Mouse (Mus musculus): ENCODE measurements around the gene Btn2a2. TPM values are rescaled to one million over a fixed set of nuclear protein-coding genes. Genes with fewer than 3 reads are reported as not detected.
A peak's percentile ranks its signal among the peaks of the same experiment; 100 is the strongest.

Gene Btn2a2
- polyA plus RNA-seq, 1 experiment from 2014 or later = 0.07 TPM

DNA sequence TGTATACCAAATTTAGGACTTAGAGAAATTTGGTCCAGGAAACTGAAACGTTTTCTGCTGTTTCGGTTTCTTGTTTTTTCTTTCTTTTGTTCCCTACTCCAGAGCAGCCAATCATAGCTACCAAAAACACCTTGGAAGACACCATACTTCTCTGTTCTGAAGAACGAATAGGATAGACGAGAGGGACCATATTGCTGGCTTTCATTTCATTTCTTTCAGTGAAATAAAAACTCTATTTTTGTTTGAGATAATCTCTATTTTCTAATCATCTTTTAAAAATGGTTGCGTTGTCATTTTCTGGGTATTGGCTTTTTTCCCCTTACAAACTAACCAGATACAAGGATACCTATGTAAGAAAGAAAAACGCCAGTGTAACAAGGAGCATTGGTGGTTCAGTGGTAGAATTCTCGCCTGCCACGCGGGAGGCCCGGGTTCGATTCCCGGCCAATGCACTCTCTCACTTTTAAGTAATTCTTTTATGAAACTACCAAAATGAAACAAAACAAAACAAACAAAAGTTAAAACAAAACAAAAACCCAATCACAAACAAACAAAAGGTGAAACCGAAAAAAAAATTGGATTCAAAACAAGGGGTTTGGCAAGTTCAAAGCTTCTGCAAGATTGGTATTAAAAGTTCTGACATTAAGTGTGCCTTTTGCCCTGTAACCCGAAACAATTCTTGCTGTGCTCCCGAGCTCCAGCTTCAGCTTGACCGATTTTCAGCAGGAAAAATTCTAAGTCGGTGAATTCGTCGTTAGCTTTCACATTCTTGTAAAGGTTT, 28.4 kb upstream of the Btn2a2 start:
- Histone ChIP-seq H3K4me1 (ENCODE audit: insufficient read depth, low read depth, low read length) (no peaks in the 10 kb centered on the region), H3K36me3 (ENCODE audit: insufficient read depth, low read length) (no peaks in the 10 kb centered on the region), H3K27me3 (replicated peaks; ENCODE audit: insufficient read depth, low read length) (no peaks in the 10 kb centered on the region), H3K4me3 (ENCODE audit: low read depth, low read length) (peak overlapping the region; percentile 52), H3K27ac (ENCODE audit: low read length) (peak overlapping the region; percentile 57; the same call in 1 of the 2 replicates), H3K4me2 (replicated peaks; ENCODE audit: low read depth, low read length) (peak overlapping the region; percentile 65), H3K9me3 (ENCODE audit: low read length) (no peaks in the 10 kb centered on the region), H3K9ac (replicated peaks; ENCODE audit: low read depth) (no peak overlapping the region)
- WGBS = under 1% methylated on average over 19 of the region's 19 CpGs
- no peak for TF ChIP-seq CTCF (IDR thresholded peaks at IDR 0.05)
- no peak; the same call in 1 of the 2 replicates for TF ChIP-seq EP300 (IDR thresholded peaks at IDR 0.05)
- peak; percentile 71 for DNase-seq (ENCODE audit: low spot score)
- peak; percentile 61 for ATAC-seq

DNA sequence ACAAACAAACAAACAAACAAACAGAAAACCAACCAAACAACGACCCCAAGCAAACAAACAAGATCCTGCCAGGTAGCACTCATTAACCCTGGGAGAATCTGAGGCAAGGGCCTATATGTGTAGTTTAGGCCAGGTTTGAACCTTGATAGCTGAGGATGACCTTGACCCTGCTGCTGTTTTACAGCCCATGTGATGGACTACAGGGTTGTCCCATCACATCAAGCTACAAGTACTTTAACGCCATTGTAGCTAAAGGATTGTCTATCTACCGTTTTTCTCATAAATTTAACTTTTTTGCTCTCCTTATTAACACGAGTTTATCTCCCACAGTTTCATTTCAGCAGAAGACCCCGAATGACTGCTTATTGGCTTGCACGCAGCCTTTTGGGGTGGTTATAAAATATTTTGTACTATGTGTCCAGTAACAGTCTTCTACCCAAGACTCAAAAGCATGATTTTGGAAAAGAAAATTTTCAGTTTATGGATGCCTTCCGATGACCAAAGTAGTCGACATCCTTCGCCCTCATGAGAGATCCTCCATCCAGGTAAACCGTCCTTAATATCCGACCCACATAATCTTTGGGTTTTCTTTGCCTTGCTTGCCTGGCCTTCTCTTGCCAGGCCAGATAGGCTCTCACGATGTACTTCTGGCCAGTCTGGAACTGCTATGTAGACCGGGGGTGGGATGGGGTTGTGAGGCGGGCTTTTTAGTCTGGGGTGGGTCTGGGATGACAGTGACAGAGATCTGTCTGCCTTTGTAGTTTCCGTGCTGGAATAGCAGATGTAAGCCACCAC, 27.4 kb upstream of the Btn2a2 start:
- no peak overlapping the region for H3K27ac ChIP-seq (ENCODE audit: low read length)
- no peak overlapping the region for H3K9ac ChIP-seq (replicated peaks; ENCODE audit: low read depth)
- H3K4me2 ChIP-seq (replicated peaks; ENCODE audit: low read depth, low read length) = peak overlapping the region; percentile 17; the same call in 1 of the 2 replicates
- no peak for ATAC-seq
- H3K36me3 ChIP-seq (ENCODE audit: insufficient read depth, low read length) = no peaks in the 10 kb centered on the region
- no peaks in the 10 kb centered on the region for H3K4me1 ChIP-seq (ENCODE audit: insufficient read depth, low read depth, low read length)
- H3K9me3 ChIP-seq (ENCODE audit: low read length) = no peaks in the 10 kb centered on the region
- DNase-seq (ENCODE audit: low spot score) = no peak
- WGBS = 47% methylated on average over 15 of the region's 15 CpGs
- H3K4me3 ChIP-seq (ENCODE audit: low read depth, low read length) = no peak overlapping the region
- no peak for TF ChIP-seq EP300 (IDR thresholded peaks at IDR 0.05)
- TF ChIP-seq CTCF (IDR thresholded peaks at IDR 0.05) = no peak
- H3K27me3 ChIP-seq (replicated peaks; ENCODE audit: insufficient read depth, low read length) = no peaks in the 10 kb centered on the region

DNA sequence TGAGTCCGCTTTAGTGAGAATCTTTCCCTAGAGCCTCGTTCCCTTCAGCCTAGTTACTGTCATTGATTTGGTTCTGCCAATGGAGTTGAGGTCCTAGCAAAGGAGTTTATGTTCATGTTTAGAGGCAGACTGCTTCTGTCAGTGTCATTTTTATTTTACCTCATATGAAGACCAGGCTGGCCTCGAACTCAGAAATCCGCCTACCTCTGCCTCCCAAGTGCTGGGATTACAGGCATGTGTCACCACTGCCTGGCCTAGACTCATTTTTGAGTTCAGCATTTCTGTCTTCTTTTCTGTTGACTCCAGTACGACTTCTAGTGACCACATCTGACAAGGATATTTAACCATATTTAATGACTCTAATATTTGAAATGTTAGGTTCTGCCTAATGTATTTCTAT, 26.6 kb upstream of the Btn2a2 start:
- no peak overlapping the region for H3K27ac ChIP-seq (ENCODE audit: low read length)
- no peak for TF ChIP-seq CTCF (IDR thresholded peaks at IDR 0.05)
- no peak for TF ChIP-seq EP300 (IDR thresholded peaks at IDR 0.05)
- H3K9me3 ChIP-seq (ENCODE audit: low read length) = no peaks in the 10 kb centered on the region
- no peak overlapping the region for H3K4me3 ChIP-seq (ENCODE audit: low read depth, low read length)
- no peak overlapping the region for H3K9ac ChIP-seq (replicated peaks; ENCODE audit: low read depth)
- H3K4me2 ChIP-seq (replicated peaks; ENCODE audit: low read depth, low read length) = no peak overlapping the region
- H3K27me3 ChIP-seq (replicated peaks; ENCODE audit: insufficient read depth, low read length) = no peaks in the 10 kb centered on the region
- ATAC-seq (no peak), DNase-seq (ENCODE audit: low spot score) (no peak)
- WGBS = 73% methylated on average over 5 of the region's 5 CpGs
- H3K4me1 ChIP-seq (ENCODE audit: insufficient read depth, low read depth, low read length) = no peaks in the 10 kb centered on the region
- H3K36me3 ChIP-seq (ENCODE audit: insufficient read depth, low read length) = no peaks in the 10 kb centered on the region

DNA sequence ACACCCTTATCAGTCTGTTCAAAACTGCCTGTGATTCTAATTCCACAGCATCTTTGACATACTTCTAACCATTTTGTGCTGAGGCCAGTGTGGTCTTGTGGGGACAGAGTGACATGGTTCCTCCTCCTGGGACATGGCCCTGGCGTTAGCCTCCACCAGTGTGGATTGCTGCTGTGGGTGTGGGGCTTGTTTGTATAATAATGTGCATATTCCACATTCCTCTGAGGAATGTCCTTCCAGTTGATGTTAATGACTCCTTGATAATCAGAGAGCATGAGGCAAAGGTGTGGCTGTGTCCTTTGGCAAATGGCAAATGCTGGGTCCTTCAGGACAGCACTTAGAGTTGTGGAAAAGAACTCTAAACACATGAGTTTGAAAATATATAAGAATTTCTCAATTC, 24.9 kb upstream of the Btn2a2 start:
- TF ChIP-seq CTCF (IDR thresholded peaks at IDR 0.05) (no peak), EP300 (IDR thresholded peaks at IDR 0.05) (no peak)
- no peak overlapping the region for H3K27ac ChIP-seq (ENCODE audit: low read length)
- H3K4me3 ChIP-seq (ENCODE audit: low read depth, low read length) = no peak overlapping the region
- DNase-seq (ENCODE audit: low spot score) = no peak
- H3K4me1 ChIP-seq (ENCODE audit: insufficient read depth, low read depth, low read length) = no peaks in the 10 kb centered on the region
- no peak overlapping the region for H3K4me2 ChIP-seq (replicated peaks; ENCODE audit: low read depth, low read length)
- WGBS = 57% methylated on average over 1 of the region's 1 CpGs
- no peak for ATAC-seq
- no peaks in the 10 kb centered on the region for H3K9me3 ChIP-seq (ENCODE audit: low read length)
- H3K36me3 ChIP-seq (ENCODE audit: insufficient read depth, low read length) = no peaks in the 10 kb centered on the region
- H3K27me3 ChIP-seq (replicated peaks; ENCODE audit: insufficient read depth, low read length) = no peaks in the 10 kb centered on the region
- no peak overlapping the region for H3K9ac ChIP-seq (replicated peaks; ENCODE audit: low read depth)

DNA sequence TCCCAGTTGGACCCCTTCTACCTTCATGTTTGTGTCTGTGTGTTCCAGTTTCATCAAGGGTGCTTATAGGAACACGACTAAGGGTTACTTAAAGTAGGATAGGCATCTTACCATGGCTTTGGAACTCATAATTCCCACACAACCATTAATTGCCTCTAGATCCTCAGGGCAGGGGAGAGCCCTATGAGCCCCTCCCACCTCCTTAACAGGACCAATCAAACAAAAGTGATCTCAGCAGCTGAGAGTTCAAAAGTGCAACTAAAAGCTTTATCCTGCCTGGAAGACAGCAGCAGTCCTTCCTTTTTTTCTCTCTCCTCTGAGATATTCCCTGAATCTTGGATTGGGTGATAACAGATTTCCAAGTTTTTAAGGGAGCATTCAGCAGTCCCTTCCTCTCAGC, 21.5 kb upstream of the Btn2a2 start:
- no peaks in the 10 kb centered on the region for H3K9me3 ChIP-seq (ENCODE audit: low read length)
- H3K4me1 ChIP-seq (ENCODE audit: insufficient read depth, low read depth, low read length) = no peaks in the 10 kb centered on the region
- ATAC-seq = no peak
- H3K4me2 ChIP-seq (replicated peaks; ENCODE audit: low read depth, low read length) = no peak overlapping the region
- H3K9ac ChIP-seq (replicated peaks; ENCODE audit: low read depth) = no peak overlapping the region
- no peak for DNase-seq (ENCODE audit: low spot score)
- H3K4me3 ChIP-seq (ENCODE audit: low read depth, low read length) = no peak overlapping the region
- H3K27ac ChIP-seq (ENCODE audit: low read length) = no peak overlapping the region
- 37% methylated on average over 1 of the region's 1 CpGs for WGBS
- TF ChIP-seq CTCF (IDR thresholded peaks at IDR 0.05) = no peak
- no peaks in the 10 kb centered on the region for H3K27me3 ChIP-seq (replicated peaks; ENCODE audit: insufficient read depth, low read length)
- no peaks in the 10 kb centered on the region for H3K36me3 ChIP-seq (ENCODE audit: insufficient read depth, low read length)

DNA sequence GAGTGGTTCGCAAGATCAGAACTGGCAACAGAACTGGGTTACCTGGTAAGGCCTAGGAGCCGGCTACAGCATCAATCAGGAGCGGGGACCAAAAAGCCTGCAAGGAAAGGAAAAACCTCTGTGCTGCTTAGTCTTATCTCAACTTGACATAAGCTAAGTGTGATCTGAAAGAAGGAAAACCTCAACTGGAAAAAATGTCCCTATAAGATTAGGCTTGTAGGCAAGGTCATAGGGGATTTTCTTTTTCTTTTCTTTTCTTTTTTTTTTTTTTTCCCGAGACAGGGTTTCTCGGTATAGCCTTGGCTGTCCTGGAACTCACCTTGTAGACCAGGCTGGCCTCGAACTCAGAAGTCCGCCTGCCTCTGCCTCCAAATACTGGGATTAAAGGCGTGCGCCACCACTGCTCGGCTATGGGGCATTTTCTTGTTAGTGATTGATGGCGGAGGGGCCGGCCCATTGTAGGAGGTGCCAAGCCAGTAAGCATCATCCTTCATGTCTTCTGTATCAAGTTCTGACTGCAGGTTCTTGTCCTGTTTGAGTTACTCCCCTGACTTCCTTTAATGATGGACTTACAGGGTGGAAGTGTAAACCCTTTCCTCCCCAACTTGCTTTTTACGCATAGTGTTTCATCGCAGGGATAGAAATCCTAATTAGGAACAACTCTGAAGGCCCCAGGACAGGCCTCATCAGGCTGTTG, 18.3 kb upstream of the Btn2a2 start:
- Histone ChIP-seq H3K36me3 (ENCODE audit: insufficient read depth, low read length) (no peaks in the 10 kb centered on the region), H3K4me3 (ENCODE audit: low read depth, low read length) (no peak overlapping the region), H3K4me1 (ENCODE audit: insufficient read depth, low read depth, low read length) (no peaks in the 10 kb centered on the region), H3K27ac (ENCODE audit: low read length) (no peak overlapping the region), H3K9ac (replicated peaks; ENCODE audit: low read depth) (no peak overlapping the region), H3K9me3 (ENCODE audit: low read length) (no peaks in the 10 kb centered on the region), H3K27me3 (replicated peaks; ENCODE audit: insufficient read depth, low read length) (no peaks in the 10 kb centered on the region), H3K4me2 (replicated peaks; ENCODE audit: low read depth, low read length) (no peak overlapping the region)
- no peak for TF ChIP-seq EP300 (IDR thresholded peaks at IDR 0.05)
- no peak for TF ChIP-seq CTCF (IDR thresholded peaks at IDR 0.05)
- no peak for ATAC-seq
- 38% methylated on average over 14 of the region's 14 CpGs for WGBS
- no peak for DNase-seq (ENCODE audit: low spot score)
